ENCODE assay signal across 9 mouse cellular contexts in genomic region chr3:58982896-58983837, GRCm38 (mm10). TPM values are rescaled to one million over a fixed set of nuclear protein-coding genes. Genes with fewer than 3 reads are reported as not detected.
A peak's percentile ranks its signal among the peaks of the same experiment; 100 is the strongest.
DNase-seq lines count a peak whose midpoint lies in the region; ATAC-seq and TF ChIP-seq lines count a peak whose summit lies in the region.
"Had no signal": no experiment of that assay in that cellular context is flagged by ENCODE, and none has a peak within 500 bp of the region (broad histone marks: within the 10 kb centered on the region; RNA-seq: fewer than 3 reads in every experiment).

No protein-coding gene starts in this region.

- no peaks in the 10 kb centered on the region for H3K9me3 ChIP-seq in limb, embryonic 11.5 days (ENCODE audit: control insufficient read depth, low read length)
- no peaks in the 10 kb centered on the region for H3K9me3 ChIP-seq in limb, embryonic 10.5 days (replicated peaks)
- H3K9me3 ChIP-seq in limb, embryonic 12.5 days, result no peaks in the 10 kb centered on the region
- H3K9me3 ChIP-seq in midbrain, embryonic 15.5 days, result no peaks in the 10 kb centered on the region
- H3K9me3 ChIP-seq: G1E had no signal

- no peak overlapping the region for H3K4me2 ChIP-seq in limb, embryonic 11.5 days (ENCODE audit: low read depth, severe bottlenecking)
- peak overlapping the region; percentile 31 for H3K4me2 ChIP-seq in limb, embryonic 12.5 days
- H3K4me2 ChIP-seq in midbrain, embryonic 15.5 days, result peak overlapping the region; percentile 39

- H3K27me3 ChIP-seq in limb, embryonic 11.5 days (ENCODE audit: control insufficient read depth, insufficient read depth, low read length), result no peaks in the 10 kb centered on the region
- H3K27me3 ChIP-seq in limb, embryonic 10.5 days (ENCODE audit: low read depth, poor library complexity, severe bottlenecking), result peaks cover 19% of the 10 kb centered on the region
- no peaks in the 10 kb centered on the region for H3K27me3 ChIP-seq in kidney, adult 2 months (replicated peaks; ENCODE audit: control insufficient read depth, insufficient read depth, low read length)
- H3K27me3 ChIP-seq in limb, embryonic 12.5 days, result peaks cover 13% of the 10 kb centered on the region
- H3K27me3 ChIP-seq in midbrain, embryonic 15.5 days (replicated peaks), result no peaks in the 10 kb centered on the region

- H3K9ac ChIP-seq in limb, embryonic 11.5 days (ENCODE audit: low read length), result no peak overlapping the region
- H3K9ac ChIP-seq in limb, embryonic 12.5 days (replicated peaks), result no peak overlapping the region
- peak overlapping the region; percentile 26; the same call in 1 of the 2 replicates for H3K9ac ChIP-seq in midbrain, embryonic 15.5 days

- 56% methylated on average over 15 of the region's 15 CpGs for WGBS in limb, embryonic 11.5 days
- WGBS in limb, embryonic 10.5 days, result 58% methylated on average over 15 of the region's 15 CpGs
- WGBS in kidney, adult 2 months, result 28% methylated on average over 15 of the region's 15 CpGs
- 48% methylated on average over 15 of the region's 15 CpGs for WGBS in limb, embryonic 12.5 days
- WGBS in midbrain, embryonic 15.5 days, result 54% methylated on average over 15 of the region's 15 CpGs

- no peak for TF ChIP-seq POLR2A in kidney, adult 2 months (IDR thresholded peaks at IDR 0.05; ENCODE audit: low read depth, low read length)

- no peak overlapping the region for H3K4me3 ChIP-seq in limb, embryonic 11.5 days (ENCODE audit: low read depth, low read length)
- H3K4me3 ChIP-seq in limb, embryonic 10.5 days, result no peak overlapping the region
- no peak overlapping the region for H3K4me3 ChIP-seq in kidney, adult 2 months (ENCODE audit: insufficient read depth, low read depth, low read length)
- H3K4me3 ChIP-seq in limb, embryonic 12.5 days (replicated peaks), result no peak overlapping the region
- H3K4me3 ChIP-seq in midbrain, embryonic 15.5 days, result 0 out of 2 replicates have a peak overlapping the region, but pooled peaks have one; percentile 14

- no peak overlapping the region for H3K27ac ChIP-seq in limb, embryonic 11.5 days (replicated peaks; ENCODE audit: low read depth, low read length)
- H3K27ac ChIP-seq in limb, embryonic 10.5 days, result no peak overlapping the region
- H3K27ac ChIP-seq in kidney, adult 2 months (ENCODE audit: insufficient read depth, low read depth, low read length), result no peak overlapping the region
- H3K27ac ChIP-seq in limb, embryonic 12.5 days, result no peak overlapping the region
- no peak overlapping the region for H3K27ac ChIP-seq in midbrain, embryonic 15.5 days

- ATAC-seq in limb, embryonic 11.5 days (ENCODE audit: insufficient number of reproducible peaks, low FRiP score, low TSS enrichment, low read depth), result no peak
- peak; percentile 75 for ATAC-seq in common myeloid progenitor, adult 5-6 weeks (replicated peaks; ENCODE audit: low read depth, poor library complexity, severe bottlenecking)
- no peak; the same call in 1 of the 2 replicates for ATAC-seq in limb, embryonic 12.5 days (ENCODE audit: insufficient number of reproducible peaks, insufficient read depth, low FRiP score, low TSS enrichment, low read depth)
- peak; percentile 59 for ATAC-seq in midbrain, embryonic 15.5 days (replicated peaks)

- TF ChIP-seq CTCF in kidney, adult 2 months (conservative IDR thresholded peaks at IDR 0.05; ENCODE audit: insufficient read depth, insufficient read length, low read depth, low read length), result peak; percentile 51

- DNase-seq in limb, embryonic 11.5 days (ENCODE audit: low spot score), result peak; percentile 65
- DNase-seq in limb, embryonic 10.5 days (ENCODE audit: low spot score), result no peak
- DNase-seq in heart, adult 18-20 months, result peak; percentile 61 to 83
- DNase-seq in kidney, adult 2 months, result peak; percentile 71
- peak; percentile 31 to 65 for DNase-seq in spleen, postnatal 4 days (ENCODE audit: low spot score in 2 of 2)

- no peaks in the 10 kb centered on the region for H3K36me3 ChIP-seq in limb, embryonic 11.5 days (ENCODE audit: control insufficient read depth, insufficient read depth, low read length)
- H3K36me3 ChIP-seq in limb, embryonic 10.5 days, result no peaks in the 10 kb centered on the region
- H3K36me3 ChIP-seq in kidney, adult 2 months (ENCODE audit: control insufficient read depth, insufficient read depth, low read length), result no peaks in the 10 kb centered on the region
- H3K36me3 ChIP-seq in limb, embryonic 12.5 days, result no peaks in the 10 kb centered on the region
- no peaks in the 10 kb centered on the region for H3K36me3 ChIP-seq in midbrain, embryonic 15.5 days (replicated peaks)
- H3K36me3 ChIP-seq: G1E had no signal

- H3K4me1 ChIP-seq in limb, embryonic 11.5 days (ENCODE audit: control insufficient read depth, insufficient read depth, low read length), result no peaks in the 10 kb centered on the region
- no peaks in the 10 kb centered on the region for H3K4me1 ChIP-seq in limb, embryonic 10.5 days
- no peaks in the 10 kb centered on the region for H3K4me1 ChIP-seq in kidney, adult 2 months (ENCODE audit: control insufficient read depth, insufficient read depth, low read length)
- H3K4me1 ChIP-seq in limb, embryonic 12.5 days (replicated peaks), result peaks cover 4% of the 10 kb centered on the region; the same call in 1 of the 2 replicates
- peaks cover 2% of the 10 kb centered on the region; the same call in 1 of the 2 replicates for H3K4me1 ChIP-seq in midbrain, embryonic 15.5 days

RNA-seq across cellular contexts. Expression of gene Med12l, which starts 22.5 kb away (rescaled TPM):
- polyA plus RNA-seq in limb, embryonic 11.5 days (2014; fragmentation: Nextera tagmentation; extraction: Ambion mirVana), result 1.6 and 2.1 TPM in 2 replicates
- polyA plus RNA-seq in limb, embryonic 10.5 days (2016; fragmentation: Nextera tagmentation; extraction: Ambion mirVana), result 0.77 and 1.0 TPM in 2 replicates
- total RNA-seq in common myeloid progenitor, adult 5-6 weeks (2017), result 11.3 and 12.6 TPM in 2 replicates
- 1 to 10 TPM; 6.6 to 8.1 TPM for total RNA-seq in heart, adult 18-20 months (2021)
- polyA plus RNA-seq in kidney, adult 2 months (2012; rRNA removed), result 0.64 and 1.0 TPM in 2 replicates
- polyA plus RNA-seq in limb, embryonic 12.5 days (2016; fragmentation: Nextera tagmentation; extraction: Ambion mirVana), result 2.1 and 2.4 TPM in 2 replicates
- polyA plus RNA-seq in midbrain, embryonic 15.5 days (2015; fragmentation: Nextera tagmentation; extraction: Ambion mirVana), result 4.5 TPM in 2 replicates
- polyA plus RNA-seq: G1E had no signal

Comparison
In these comparisons a context has a peak if more than half of its experiments do, and no peak if none do; other contexts are left out.
1. ATAC-seq: peak in common myeloid progenitor, adult 5-6 weeks (single experiment) and midbrain, embryonic 15.5 days (single experiment); none in limb, embryonic 11.5 days (single experiment) and limb, embryonic 12.5 days (single experiment).